ENCODE assay signal across 21 mouse cellular contexts in the genomic region with DNA sequence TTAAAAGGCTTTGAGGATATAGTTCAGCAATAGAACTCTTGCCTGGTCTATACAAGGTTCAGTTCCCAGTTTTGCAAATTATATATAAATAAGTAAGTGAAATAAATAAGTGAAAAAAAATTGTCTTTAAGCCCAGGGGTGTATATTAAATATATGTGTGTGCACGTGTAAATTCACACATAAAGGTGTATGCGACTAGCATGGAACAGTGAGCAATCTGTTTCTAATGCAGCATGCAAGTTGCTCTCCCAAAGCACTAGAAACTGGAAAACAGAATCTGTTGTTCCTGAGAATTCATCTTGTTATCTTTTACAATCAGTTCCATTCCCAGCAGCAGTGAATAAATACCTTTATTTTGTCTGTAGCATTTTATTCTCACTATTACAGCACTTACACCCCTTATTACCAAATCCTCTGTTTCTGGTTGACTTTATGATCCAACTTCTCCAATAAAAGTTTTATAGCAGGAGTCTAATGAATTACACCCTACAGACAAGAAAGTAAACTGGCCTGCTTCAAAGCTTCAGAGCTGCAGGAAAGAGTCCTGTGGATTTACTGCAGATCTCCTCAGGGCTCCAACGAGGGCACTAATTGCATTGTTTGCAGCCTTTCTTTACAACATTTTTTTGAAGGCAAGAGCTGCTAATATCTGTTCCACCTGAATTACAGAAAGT.
DNase-seq lines count a peak whose midpoint lies in the region; ATAC-seq lines count a peak whose summit lies in the region.
"Had no signal": no experiment of that assay in that cellular context is flagged by ENCODE, and none has a peak within 500 bp of the region (broad histone marks: within the 10 kb centered on the region; RNA-seq: fewer than 3 reads in every experiment).

No protein-coding gene starts in this region.

- peaks cover 2% of the 10 kb centered on the region; the same call in 1 of the 2 replicates for H3K4me1 ChIP-seq in limb, embryonic 11.5 days (ENCODE audit: control insufficient read depth, insufficient read depth, low read length)
- peaks cover 8% of the 10 kb centered on the region for H3K4me1 ChIP-seq in limb, embryonic 13.5 days
- H3K4me1 ChIP-seq: embryonic facial prominence, embryonic 13.5 days; embryonic facial prominence, embryonic 15.5 days; forebrain, embryonic 13.5 days; forebrain, embryonic 15.5 days had no signal

- 16% methylated on average over 3 of the region's 3 CpGs for WGBS in limb, embryonic 11.5 days
- WGBS in limb, embryonic 13.5 days: 12% methylated on average over 3 of the region's 3 CpGs

- no peak overlapping the region for H3K27ac ChIP-seq in limb, embryonic 11.5 days (replicated peaks; ENCODE audit: low read depth, low read length)
- no peak overlapping the region; the same call in 1 of the 2 replicates for H3K27ac ChIP-seq in limb, embryonic 13.5 days
- H3K27ac ChIP-seq: embryonic facial prominence, embryonic 13.5 days; embryonic facial prominence, embryonic 15.5 days; forebrain, embryonic 13.5 days; forebrain, embryonic 15.5 days had no signal

- peak; percentile 73 for DNase-seq in hindlimb bud, embryonic 11.5 days (ENCODE audit: extremely low spot score, low read depth, low spot score)
- DNase-seq in limb, embryonic 11.5 days (ENCODE audit: low spot score): peak; percentile 39
- DNase-seq in kidney, postnatal 36 days: no peak
- no peak for DNase-seq in lung, postnatal 36 days
- DNase-seq: adrenal gland, adult 2 months; adrenal gland, postnatal 10 days; adrenal gland, postnatal 25 days; cerebellum, adult 11 months; cerebellum, adult 18-20 months; cerebellum, adult 8-10 months; cerebellum, adult 9-11 months; cerebellum, postnatal 14 days; cerebellum, postnatal 36 days; embryo, embryonic 11 days had no signal

- H3K27me3 ChIP-seq in limb, embryonic 11.5 days (ENCODE audit: control insufficient read depth, insufficient read depth, low read length): no peaks in the 10 kb centered on the region
- H3K27me3 ChIP-seq in limb, embryonic 13.5 days: no peaks in the 10 kb centered on the region
- H3K27me3 ChIP-seq: embryonic facial prominence, embryonic 13.5 days; embryonic facial prominence, embryonic 15.5 days; forebrain, embryonic 13.5 days; forebrain, embryonic 15.5 days had no signal

- H3K9ac ChIP-seq in limb, embryonic 11.5 days (ENCODE audit: low read length): no peak overlapping the region
- H3K9ac ChIP-seq in limb, embryonic 13.5 days: no peak overlapping the region
- H3K9ac ChIP-seq: embryonic facial prominence, embryonic 13.5 days; embryonic facial prominence, embryonic 15.5 days; forebrain, embryonic 13.5 days; forebrain, embryonic 15.5 days had no signal

- H3K36me3 ChIP-seq in limb, embryonic 11.5 days (ENCODE audit: control insufficient read depth, insufficient read depth, low read length): no peaks in the 10 kb centered on the region
- no peaks in the 10 kb centered on the region for H3K36me3 ChIP-seq in limb, embryonic 13.5 days
- H3K36me3 ChIP-seq: embryonic facial prominence, embryonic 13.5 days; embryonic facial prominence, embryonic 15.5 days; forebrain, embryonic 15.5 days had no signal

- no peaks in the 10 kb centered on the region for H3K9me3 ChIP-seq in limb, embryonic 11.5 days (ENCODE audit: control insufficient read depth, low read length)
- H3K9me3 ChIP-seq in limb, embryonic 13.5 days: no peaks in the 10 kb centered on the region
- H3K9me3 ChIP-seq: embryonic facial prominence, embryonic 13.5 days; embryonic facial prominence, embryonic 15.5 days; forebrain, embryonic 13.5 days; forebrain, embryonic 15.5 days had no signal

- H3K4me3 ChIP-seq in limb, embryonic 11.5 days (ENCODE audit: low read depth, low read length): no peak overlapping the region
- H3K4me3 ChIP-seq in limb, embryonic 13.5 days: no peak overlapping the region
- H3K4me3 ChIP-seq: embryonic facial prominence, embryonic 13.5 days; embryonic facial prominence, embryonic 15.5 days; erythroblast, embryonic 14.5 days; forebrain, embryonic 13.5 days; forebrain, embryonic 15.5 days had no signal

- ATAC-seq in limb, embryonic 11.5 days (ENCODE audit: insufficient number of reproducible peaks, low FRiP score, low TSS enrichment, low read depth): peak; percentile 76
- peak; percentile 66 for ATAC-seq in limb, embryonic 13.5 days (ENCODE audit: low FRiP score, low read depth)
- no peak for ATAC-seq in erythroid progenitor cell, adult 5-6 weeks (replicated peaks; ENCODE audit: low FRiP score, poor library complexity, severe bottlenecking)
- ATAC-seq: forebrain, embryonic 13.5 days; forebrain, embryonic 15.5 days had no signal

- no peak overlapping the region; the same call in 1 of the 2 replicates for H3K4me2 ChIP-seq in limb, embryonic 11.5 days (ENCODE audit: low read depth, severe bottlenecking)
- no peak overlapping the region for H3K4me2 ChIP-seq in limb, embryonic 13.5 days (replicated peaks)
- H3K4me2 ChIP-seq: embryonic facial prominence, embryonic 13.5 days; embryonic facial prominence, embryonic 15.5 days; forebrain, embryonic 13.5 days; forebrain, embryonic 15.5 days had no signal

Comparison
In these comparisons a context has a peak if more than half of its experiments do, and no peak if none do; other contexts are left out.
1. DNase-seq: peak in hindlimb bud, embryonic 11.5 days (single experiment) and limb, embryonic 11.5 days (single experiment); none in kidney, postnatal 36 days (0 of 2) and lung, postnatal 36 days (single experiment).